Mouse (Mus musculus) kidney, postnatal 10 days (tissue): ENCODE measurements at regions not wholly inside any gene's neighbourhood (a gene's known extent, or its start where the extent isn't known, plus 50 kb on each side); places are given as distances from the start of the nearest gene placed in this dataset.
A peak's percentile ranks its signal among the peaks of the same experiment; 100 is the strongest.

Experiments
- DNase-seq: peaks from one replicate; pipeline ENCODE4 v3.0.0; 2021; ENCODE audit warnings: mixed read lengths

GRCm38 (mm10) chr2:72769030-72769630 lies 211.1 kb downstream of the Sp3 start:
- no peak for DNase-seq

DNA sequence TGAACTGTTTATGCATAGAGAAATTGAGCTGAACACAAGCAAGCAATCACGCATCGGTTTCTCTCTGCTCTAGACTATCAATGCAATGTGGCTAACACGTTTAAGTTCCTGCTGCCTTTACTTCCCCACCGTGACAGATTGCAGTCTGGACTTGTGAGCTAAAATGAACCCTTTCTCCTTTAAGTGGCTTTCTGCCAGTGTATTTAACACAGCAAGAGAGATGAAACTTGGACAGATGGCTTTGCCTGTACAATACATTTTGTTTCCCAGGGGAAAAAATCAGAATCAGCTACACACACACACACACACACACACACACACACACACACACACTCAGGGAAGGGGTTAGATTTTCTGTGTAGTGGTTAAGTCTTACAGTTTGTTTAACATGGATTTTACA lies 206.8 kb downstream of the Sp3 start:
- no peak for DNase-seq

- peak; percentile 16 for DNase-seq
These were observed 202.9 kb downstream of the Sp3 start for GRCm38 (mm10) chr2:72777330-72777729.

- DNase-seq = no peak
These were observed 202.3 kb downstream of the Sp3 start for GRCm38 (mm10) chr2:72777806-72778510.

DNA sequence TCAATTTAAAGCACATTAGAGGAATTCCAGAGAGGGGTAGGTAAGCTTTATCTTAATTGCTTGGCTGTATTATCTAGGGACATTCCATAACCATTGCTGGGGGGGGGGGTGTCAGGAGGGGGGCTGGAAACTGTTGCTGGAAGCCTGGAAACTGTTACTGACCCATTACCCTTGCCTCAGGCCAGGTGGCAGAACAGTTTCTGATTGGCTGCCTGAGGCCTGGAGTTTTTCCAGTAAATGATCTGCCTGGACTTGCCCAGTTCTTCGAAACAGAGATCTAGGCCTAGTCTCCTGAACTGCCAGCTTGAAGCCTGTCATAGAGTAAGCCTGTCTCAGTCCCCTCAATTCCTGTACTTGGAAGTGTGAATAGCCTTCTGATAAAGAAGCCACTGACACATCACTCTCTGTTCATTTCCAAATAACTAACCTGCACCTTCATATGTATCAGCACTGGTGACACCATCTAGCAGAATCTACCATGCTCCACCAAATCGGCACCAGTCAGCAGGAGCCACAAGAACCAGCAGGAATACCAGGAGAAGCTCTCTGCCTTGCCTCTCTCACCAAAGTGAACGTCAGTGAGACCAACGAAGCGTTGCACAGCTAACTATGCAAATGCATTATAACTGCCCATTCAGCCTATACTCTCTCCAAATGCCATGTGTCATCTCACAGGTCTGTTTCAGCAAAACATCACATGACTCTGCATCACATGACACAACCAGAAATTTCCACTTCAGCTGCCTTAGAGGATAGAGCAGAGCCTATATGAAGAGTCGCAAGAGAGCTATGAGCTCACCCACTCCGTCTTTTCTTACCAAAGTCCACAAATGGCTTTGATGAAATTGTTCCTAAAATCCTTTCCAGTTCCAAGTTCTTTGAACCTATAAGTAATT lies 200.7 kb downstream of the Sp3 start:
- no peak for DNase-seq

- no peak for DNase-seq
These were observed 198.6 kb downstream of the Sp3 start for GRCm38 (mm10) chr2:72781369-72782275.

- no peak for DNase-seq
These were observed 197.9 kb downstream of the Sp3 start for GRCm38 (mm10) chr2:72782355-72782754.

- DNase-seq = no peak
These were observed 194.7 kb downstream of the Sp3 start for GRCm38 (mm10) chr2:72785365-72786043.

DNA sequence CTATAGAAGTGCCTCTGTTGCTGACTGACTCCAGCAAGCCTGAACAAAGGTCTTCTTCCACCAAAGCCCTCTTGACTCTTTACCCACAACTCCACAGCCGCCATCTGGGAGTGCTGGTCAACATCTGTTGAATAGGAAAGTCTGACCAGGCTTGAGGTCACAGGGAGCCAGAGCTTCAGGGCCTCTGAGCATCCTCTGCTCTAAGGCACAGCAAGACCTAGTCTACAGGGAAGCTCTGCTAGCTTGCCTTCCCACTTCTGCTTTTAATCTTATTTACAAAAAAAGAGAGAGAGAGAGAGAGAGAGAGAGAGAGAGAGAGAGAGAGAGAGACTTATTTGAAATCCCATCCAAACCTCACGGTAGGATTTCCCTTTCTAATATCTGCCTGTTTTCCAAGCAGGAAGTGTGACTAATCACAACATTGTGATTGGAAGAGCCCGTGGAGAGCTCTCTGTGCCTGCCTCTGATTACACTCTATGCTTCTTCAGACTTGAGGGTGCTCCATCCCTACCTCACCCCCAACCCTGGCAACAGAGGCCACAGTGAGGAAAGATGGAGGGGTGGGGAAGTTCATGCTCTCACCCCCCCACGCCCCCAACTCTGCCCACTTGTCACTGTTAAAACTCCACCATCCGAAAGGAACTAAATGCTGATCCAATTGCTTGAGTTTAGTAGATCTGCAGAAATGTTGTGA lies 194.1 kb downstream of the Sp3 start:
- no peak for DNase-seq

GRCm38 (mm10) chr2:72787616-72788015 lies 192.6 kb downstream of the Sp3 start:
- DNase-seq = no peak

DNA sequence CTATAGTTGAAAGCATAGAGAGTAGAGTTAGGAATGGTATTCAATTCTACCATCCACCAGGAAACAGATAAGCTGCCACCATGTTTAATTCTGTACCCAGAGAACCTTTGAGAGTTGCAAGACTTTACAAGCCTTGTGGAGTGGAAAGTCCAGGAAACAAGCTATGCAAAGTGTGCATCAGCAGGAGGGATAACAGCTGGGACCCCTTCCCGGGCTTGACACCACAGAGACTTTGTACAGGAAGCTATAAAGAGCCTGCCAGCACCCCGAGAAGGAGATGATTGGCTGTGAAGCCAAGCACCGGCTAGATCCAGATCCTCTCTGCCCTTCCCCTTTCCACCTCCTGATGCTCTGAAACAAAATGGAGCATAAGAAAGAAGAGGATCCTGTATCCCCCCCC lies 188.8 kb downstream of the Sp3 start:
- DNase-seq = peak; percentile 13

DNA sequence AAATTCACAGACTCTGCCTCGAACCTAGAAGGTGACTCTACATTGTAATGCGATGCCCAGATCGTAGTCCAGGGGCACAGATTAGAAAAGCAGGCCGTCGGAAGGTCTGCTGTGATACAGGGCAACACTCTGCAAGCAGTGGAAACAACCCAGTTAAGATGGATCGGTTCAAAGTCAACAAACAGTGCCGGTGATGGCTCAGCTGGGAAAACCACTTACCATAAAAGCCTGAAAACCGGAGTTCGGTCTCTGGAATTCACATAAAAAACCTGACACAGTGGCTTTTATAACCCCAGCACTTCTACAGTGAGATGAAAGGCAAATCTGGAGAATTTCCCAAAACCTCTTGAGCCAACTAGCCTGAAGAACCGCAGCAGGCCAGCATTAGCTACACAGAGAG lies 186.8 kb downstream of the Sp3 start:
- no peak for DNase-seq

DNA sequence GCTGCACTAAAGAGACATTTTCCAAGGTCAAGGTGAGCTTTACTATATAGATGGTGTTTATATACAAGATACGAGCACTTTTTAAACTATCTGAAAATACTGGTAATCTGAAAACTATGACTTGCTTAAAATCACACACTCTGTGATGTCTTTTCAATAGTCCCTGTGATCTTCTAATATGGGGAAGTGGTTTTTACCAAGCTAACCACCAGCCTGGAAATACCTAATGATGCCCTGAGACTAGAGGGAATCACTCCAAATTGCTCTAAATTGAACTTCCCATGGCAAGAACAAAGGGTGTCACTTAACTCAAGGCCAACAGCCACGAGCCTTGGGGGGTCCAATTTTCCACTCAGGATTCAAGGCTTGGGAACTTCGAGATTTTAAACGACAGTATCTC lies 185.7 kb downstream of the Sp3 start:
- no peak for DNase-seq

DNA sequence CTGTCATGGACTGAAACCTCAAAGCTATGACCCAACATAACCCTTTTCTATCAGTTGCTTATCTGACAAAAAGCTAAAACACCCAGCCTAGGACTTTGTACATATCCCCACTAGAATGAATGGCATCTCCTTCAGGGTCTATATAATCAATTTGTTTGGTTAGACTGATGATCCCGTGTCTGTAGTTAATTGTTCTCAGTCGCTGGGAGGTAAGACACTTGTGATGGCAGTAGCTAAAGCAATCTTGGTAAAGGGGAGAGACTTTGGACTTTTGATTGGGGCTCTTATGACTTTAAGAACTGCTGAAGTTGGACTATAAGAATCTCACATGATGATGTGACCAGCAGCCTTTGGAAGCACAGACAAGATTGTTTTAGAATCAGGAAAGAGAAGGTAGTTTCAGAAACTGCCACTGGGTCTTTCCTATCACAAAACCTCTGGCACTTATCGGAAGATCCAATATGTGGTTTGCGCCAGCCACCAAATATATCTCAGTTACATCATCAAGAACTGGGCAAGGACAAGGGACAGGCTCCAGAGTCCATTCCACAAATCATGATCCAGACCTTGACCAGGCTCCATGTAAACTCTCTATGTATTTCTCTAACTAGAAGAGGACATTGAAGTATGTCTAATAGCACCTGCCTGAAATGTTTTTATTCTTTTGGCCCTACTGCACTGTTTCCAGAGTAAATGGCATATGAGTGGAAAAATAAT lies 183.1 kb downstream of the Sp3 start:
- DNase-seq = no peak

GRCm38 (mm10) chr2:72800696-72801095 lies 179.6 kb downstream of the Sp3 start:
- no peak for DNase-seq

DNA sequence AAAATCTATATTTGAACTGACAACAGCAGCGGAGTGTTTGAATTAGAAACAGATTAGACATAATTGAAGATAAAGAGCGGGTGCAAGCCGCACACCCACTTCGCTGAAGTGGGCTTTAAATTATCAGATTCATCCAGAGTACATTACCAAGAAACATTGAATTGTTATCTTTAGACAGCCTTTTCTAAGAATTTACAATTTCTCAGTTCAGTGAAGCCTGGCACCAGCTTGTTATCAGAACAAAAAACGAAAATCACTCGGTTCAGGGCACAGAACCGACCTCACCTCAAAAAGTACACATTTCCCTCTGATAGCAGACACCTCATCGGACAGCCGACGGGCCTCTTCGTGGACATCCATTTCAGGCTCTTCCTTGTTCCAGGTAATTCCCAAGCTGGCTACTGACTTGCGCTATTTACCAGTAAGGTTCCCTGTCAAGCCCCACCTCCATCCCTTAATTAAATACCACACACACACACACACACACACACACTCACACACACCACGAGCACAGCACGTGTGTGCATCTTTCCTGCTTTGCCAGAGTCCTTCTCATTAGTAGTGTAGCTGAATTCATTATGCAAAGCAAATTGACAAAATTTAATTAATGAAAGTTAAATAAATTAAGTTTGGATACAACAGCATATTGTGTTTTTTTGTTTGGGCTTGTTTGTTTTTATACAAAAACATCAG lies 166.8 kb downstream of the Sp3 start:
- DNase-seq = no peak

- DNase-seq = peak; percentile 17
These were observed 155.0 kb downstream of the Sp3 start for GRCm38 (mm10) chr2:72825251-72825650.

DNA sequence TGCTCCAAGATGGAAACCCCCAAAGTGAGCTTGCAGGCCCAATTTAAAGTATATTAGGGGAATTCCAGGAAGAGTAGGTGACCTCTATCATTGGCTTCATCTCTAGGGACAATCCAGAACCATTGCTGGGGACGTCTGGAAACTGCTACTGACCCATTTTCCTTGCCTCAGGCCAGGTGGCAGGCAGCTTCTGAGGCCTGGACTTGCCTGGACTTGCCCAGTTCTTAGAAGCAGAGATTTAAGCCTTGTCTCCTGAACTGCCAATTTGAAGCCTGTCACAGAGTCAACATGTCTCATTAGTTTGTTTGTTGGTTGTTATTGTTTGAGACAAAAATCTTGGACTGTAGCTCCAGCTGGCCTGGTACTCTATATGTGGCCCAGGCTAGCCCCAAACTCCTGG lies 151.1 kb downstream of the Sp3 start:
- DNase-seq = no peak

DNA sequence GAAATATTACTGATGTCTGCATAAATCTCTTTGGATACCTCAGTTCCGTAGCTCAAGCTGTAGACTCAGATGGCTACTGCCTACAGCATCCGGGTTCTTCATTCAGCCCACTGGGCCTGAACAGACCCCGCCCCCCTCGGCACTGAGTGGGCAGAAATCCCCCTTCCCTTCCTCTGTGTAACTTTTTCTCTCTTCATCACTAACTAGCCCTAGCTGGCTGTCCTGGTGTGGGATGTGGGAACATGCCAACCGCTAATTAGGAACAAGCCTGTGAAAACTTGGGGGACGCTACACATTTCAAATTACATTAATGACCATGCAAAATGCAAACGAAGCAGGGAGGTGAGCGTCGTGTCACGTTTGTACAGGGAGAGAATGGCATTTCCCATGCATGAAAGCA lies 147.5 kb downstream of the Sp3 start:
- DNase-seq = no peak

DNA sequence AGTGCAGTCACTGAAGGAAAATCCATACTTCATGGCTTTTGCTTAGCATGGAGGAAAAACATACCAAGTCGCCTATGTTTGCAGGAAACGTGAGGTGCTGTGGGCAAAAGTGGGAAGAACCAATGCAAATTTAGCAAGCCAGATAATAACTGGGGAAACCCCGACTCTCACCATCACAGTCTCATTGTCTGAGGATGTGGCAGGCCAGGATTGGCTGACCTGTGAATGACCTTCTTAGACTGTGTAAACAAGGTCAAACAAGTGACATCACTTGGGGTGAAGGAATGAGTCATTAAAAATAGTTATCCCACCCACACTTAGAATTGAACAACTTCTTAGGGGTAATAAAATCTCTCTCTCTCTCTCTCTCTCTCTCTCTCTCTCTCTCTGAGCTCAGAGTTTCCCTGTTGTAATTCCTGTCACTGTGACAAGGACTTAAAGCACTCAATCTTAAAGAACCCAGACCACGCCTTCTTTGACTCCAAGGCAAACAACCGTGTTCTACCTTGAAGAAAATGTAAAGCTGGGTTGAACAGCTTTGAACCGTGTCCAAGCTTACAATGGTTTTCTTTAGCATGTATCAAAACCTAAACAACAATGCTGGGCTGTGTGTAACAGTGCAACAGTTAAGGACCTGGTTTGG lies 142.0 kb downstream of the Sp3 start:
- DNase-seq = peak; percentile 18
